Mouse (Mus musculus) thymus, adult 2 months (tissue): ENCODE data around the gene Wdr37. TPM values are rescaled to one million over a fixed set of nuclear protein-coding genes. Genes with fewer than 3 reads are reported as not detected.

Experiments used
- DNase-seq: peaks from one replicate; pipeline ENCODE4 v3.0.0; 2021
- H3K27ac ChIP-seq: fragments of 200-500 bp; 2 replicates; pipeline ENCODE4 v1.5.1; 2012; ENCODE audit warnings: low read length, control low read depth; ENCODE audit not compliant: control insufficient read depth, insufficient read depth
- H3K27me3 ChIP-seq: fragments of 200-500 bp; 2 replicates; pipeline ENCODE4 v1.6.1; 2012; ENCODE audit warnings: mild to moderate bottlenecking, low read length, moderate library complexity, mixed read lengths; ENCODE audit not compliant: control insufficient read depth, insufficient read depth
- H3K36me3 ChIP-seq: fragments of 200-500 bp; 2 replicates; pipeline ENCODE4 v1.6.1; 2012; ENCODE audit warnings: mild to moderate bottlenecking, low read length, moderate library complexity; ENCODE audit not compliant: control insufficient read depth, insufficient read depth
- H3K4me1 ChIP-seq: fragments of 200-500 bp; replicated peaks from 2 replicates; pipeline ENCODE4 v1.6.1; 2012; ENCODE audit warnings: low read length; ENCODE audit not compliant: control insufficient read depth, insufficient read depth
- H3K4me3 ChIP-seq: fragments of 200-500 bp; 2 replicates; pipeline ENCODE4 v1.5.1; 2012; ENCODE audit warnings: mild to moderate bottlenecking, low read length, control low read depth, moderate library complexity; ENCODE audit not compliant: control insufficient read depth, insufficient read depth
- CTCF ChIP-seq: fragments of 200-500 bp; IDR thresholded peaks from 2 replicates; pipeline ENCODE4 v1.5.1; 2012; ENCODE audit warnings: mild to moderate bottlenecking, control low read depth, low read length, moderate library complexity, borderline replicate concordance; ENCODE audit not compliant: control insufficient read depth, poor library complexity, insufficient read depth; ENCODE audit errors: extremely low read depth
- POLR2A ChIP-seq: fragments of 200-500 bp; IDR thresholded peaks from 2 replicates; pipeline ENCODE4 v1.6.1; 2012; ENCODE audit warnings: mild to moderate bottlenecking, low read length, control low read depth, moderate library complexity; ENCODE audit not compliant: control insufficient read depth, poor library complexity, insufficient read depth; ENCODE audit errors: extremely low read depth
- WGBS: fragments of 180-500 bp; shearing (Covaris S2); methylation state at CpG from one replicate; pipeline ENCODE4 v1.1.7; 2018; 5-methylcytosine and 5-hydroxymethylcytosine counted together
- polyA plus RNA-seq: library from polyadenylated mRNA; depleted of rRNA; stranded (reverse); fragments of >200 nt; gene quantifications from 2 replicates; pipeline ENCODE4 v1.2.3, GENCODE M21; 2012

Gene Wdr37
- polyA plus RNA-seq, 1 experiment: 46.5 TPM

GRCm38 (mm10) chr13:8829784-8830183 is 41.9 kb downstream of the Wdr37 start:
- H3K36me3 ChIP-seq: peaks cover 50% of the 10 kb centered on the region
- H3K27ac ChIP-seq: no peak overlapping the region
- H3K4me3 ChIP-seq: no peak overlapping the region
- peaks cover 2% of the 10 kb centered on the region; the same call in 1 of the 2 replicates for H3K4me1 ChIP-seq
- H3K27me3 ChIP-seq: no peaks in the 10 kb centered on the region
- 91% methylated on average over 5 of the region's 5 CpGs for WGBS
- no peak for DNase-seq
- TF ChIP-seq CTCF: no peak
- TF ChIP-seq POLR2A: no peak

GRCm38 (mm10) chr13:8828946-8829345 is 42.8 kb downstream of the Wdr37 start:
- Histone ChIP-seq H3K4me1 (peaks cover 2% of the 10 kb centered on the region; the same call in 1 of the 2 replicates), H3K27ac (no peak overlapping the region), H3K4me3 (no peak overlapping the region), H3K36me3 (peaks cover 41% of the 10 kb centered on the region), H3K27me3 (no peaks in the 10 kb centered on the region)
- no peak for DNase-seq
- TF ChIP-seq POLR2A (no peak), CTCF (no peak)
- 97% methylated on average over 1 of the region's 1 CpGs for WGBS

GRCm38 (mm10) chr13:8823546-8823945 is 48.2 kb downstream of the Wdr37 start:
- H3K27me3 ChIP-seq: no peaks in the 10 kb centered on the region
- no peaks in the 10 kb centered on the region for H3K4me1 ChIP-seq
- TF ChIP-seq CTCF: no peak
- no peak for TF ChIP-seq POLR2A
- peaks cover 40% of the 10 kb centered on the region for H3K36me3 ChIP-seq
- no peak overlapping the region for H3K27ac ChIP-seq
- 98% methylated on average over 8 of the region's 8 CpGs for WGBS
- no peak overlapping the region for H3K4me3 ChIP-seq
- DNase-seq: no peak

GRCm38 (mm10) chr13:8823120-8823519 is 48.6 kb downstream of the Wdr37 start:
- H3K4me3 ChIP-seq: no peak overlapping the region
- no peak overlapping the region for H3K27ac ChIP-seq
- DNase-seq: no peak
- no peaks in the 10 kb centered on the region for H3K27me3 ChIP-seq
- no peaks in the 10 kb centered on the region for H3K4me1 ChIP-seq
- TF ChIP-seq POLR2A (no peak), CTCF (no peak)
- H3K36me3 ChIP-seq: peaks cover 40% of the 10 kb centered on the region
- 91% methylated on average over 6 of the region's 6 CpGs for WGBS

- Histone ChIP-seq H3K27me3 (no peaks in the 10 kb centered on the region), H3K4me3 (no peak overlapping the region), H3K36me3 (peaks cover 36% of the 10 kb centered on the region), H3K27ac (no peak overlapping the region), H3K4me1 (no peaks in the 10 kb centered on the region)
- DNase-seq: no peak
- WGBS: 97% methylated on average over 4 of the region's 4 CpGs
- TF ChIP-seq CTCF: no peak
- no peak for TF ChIP-seq POLR2A
Observed at GRCm38 (mm10) chr13:8822201-8822600, 49.5 kb downstream of the Wdr37 start.

GRCm38 (mm10) chr13:8805931-8806330 is 65.8 kb downstream of the Wdr37 start:
- Histone ChIP-seq H3K36me3 (peaks cover 16% of the 10 kb centered on the region), H3K27me3 (no peaks in the 10 kb centered on the region), H3K4me1 (no peaks in the 10 kb centered on the region), H3K27ac (no peak overlapping the region), H3K4me3 (no peak overlapping the region)
- TF ChIP-seq POLR2A: no peak
- WGBS: 96% methylated on average over 2 of the region's 2 CpGs
- no peak for DNase-seq

GRCm38 (mm10) chr13:8800576-8800975 is 71.1 kb downstream of the Wdr37 start:
- Histone ChIP-seq H3K4me1 (no peaks in the 10 kb centered on the region), H3K4me3 (no peak overlapping the region), H3K27me3 (no peaks in the 10 kb centered on the region), H3K27ac (no peak overlapping the region), H3K36me3 (peaks cover 12% of the 10 kb centered on the region)
- WGBS: 83% methylated on average over 6 of the region's 6 CpGs
- DNase-seq: no peak
- TF ChIP-seq POLR2A (no peak), CTCF (no peak)
